Mouse (Mus musculus) thymus, postnatal 4 days (tissue): Measurements from ENCODE around the gene Hoxa10.

Experiments
- DNase-seq: peaks from one replicate; pipeline ENCODE4 v3.0.0; 2021

Hoxa10 gene

DNA sequence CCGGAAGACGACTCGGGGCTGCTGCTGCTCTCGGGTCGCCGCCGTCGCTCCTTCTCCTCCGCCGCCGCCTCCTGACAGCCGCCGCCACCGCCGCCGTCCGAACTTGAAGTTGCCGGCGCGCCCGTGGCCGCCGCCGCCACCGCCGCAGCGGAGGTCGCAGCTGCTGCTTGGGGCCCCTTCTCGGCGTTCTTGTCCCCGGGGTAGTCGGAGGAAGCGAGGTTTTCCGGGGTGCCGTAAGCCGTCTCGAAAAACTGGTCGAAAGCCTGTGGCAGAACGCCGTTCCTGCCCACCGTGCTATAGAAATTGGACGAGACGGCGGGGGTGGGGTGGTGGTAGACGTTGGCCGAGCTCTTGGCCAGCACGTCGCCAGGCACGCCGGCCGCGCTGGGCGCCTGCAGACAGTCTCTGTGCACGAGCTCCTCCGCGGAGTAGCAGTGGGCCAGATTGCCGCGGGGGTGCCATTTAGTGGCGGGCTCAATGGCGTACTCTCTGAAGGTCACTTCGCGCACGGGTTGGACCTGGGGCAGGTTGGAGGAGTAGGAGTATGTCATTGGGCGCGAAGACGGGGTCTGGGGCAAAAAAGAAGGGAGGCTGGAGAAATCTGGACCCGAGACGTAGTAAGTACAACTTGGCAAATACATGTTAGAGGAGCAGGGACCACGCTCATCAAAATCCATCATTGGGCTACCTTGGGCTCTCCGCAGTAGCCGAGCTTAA is 4.5 kb upstream of the Hoxa10 start:
- DNase-seq: peak; percentile 58

DNA sequence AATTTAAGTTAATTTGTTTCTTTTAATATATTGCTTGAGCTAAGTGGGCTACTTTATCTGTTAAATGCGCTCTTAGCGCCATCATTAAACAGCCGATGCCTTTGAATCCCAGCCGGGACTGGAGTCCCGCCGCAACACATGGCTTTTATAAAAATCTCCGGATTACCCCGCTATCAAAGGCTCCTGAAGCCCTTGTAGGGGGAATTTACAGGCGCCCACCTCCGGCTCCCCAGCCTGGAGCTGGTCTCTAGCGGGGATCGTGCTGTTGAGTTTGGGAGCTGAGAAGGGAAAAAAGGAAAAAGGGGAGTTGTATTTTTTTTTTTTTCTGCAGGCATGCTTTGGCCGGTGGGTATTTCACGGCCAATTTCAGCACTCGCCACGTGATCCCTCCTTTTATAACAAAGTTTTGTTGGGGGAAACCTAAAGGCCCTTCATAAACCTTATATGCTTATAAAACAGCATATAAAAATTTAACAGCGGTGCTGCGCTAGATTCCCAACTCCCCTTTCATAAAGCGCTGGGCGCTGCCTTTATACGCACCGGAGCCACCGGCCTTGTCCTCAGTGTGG is 3.9 kb upstream of the Hoxa10 start:
- DNase-seq: no peak

DNA sequence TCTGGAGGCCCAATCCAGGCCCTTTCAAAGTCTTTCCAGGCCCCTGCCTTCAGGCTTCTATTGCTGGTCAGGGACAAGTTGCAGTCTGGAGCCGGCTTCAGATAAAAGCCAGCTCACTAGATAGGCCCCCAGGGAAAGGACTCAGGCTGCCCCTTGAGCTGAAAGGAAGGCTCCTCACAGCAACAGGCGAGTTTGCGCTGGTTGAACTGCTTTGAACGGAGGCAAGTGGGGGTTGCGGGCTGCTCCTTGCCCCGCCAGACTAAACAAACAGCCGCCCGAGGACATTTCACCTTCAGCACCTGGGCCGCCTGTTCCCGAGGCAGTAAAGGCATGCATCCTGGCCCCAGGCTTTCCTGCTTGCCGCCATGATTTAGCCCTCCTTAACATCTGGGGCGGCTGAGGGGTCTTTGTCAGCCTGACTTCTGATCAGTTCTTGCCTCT is 3.0 kb upstream of the Hoxa10 start:
- no peak for DNase-seq

DNA sequence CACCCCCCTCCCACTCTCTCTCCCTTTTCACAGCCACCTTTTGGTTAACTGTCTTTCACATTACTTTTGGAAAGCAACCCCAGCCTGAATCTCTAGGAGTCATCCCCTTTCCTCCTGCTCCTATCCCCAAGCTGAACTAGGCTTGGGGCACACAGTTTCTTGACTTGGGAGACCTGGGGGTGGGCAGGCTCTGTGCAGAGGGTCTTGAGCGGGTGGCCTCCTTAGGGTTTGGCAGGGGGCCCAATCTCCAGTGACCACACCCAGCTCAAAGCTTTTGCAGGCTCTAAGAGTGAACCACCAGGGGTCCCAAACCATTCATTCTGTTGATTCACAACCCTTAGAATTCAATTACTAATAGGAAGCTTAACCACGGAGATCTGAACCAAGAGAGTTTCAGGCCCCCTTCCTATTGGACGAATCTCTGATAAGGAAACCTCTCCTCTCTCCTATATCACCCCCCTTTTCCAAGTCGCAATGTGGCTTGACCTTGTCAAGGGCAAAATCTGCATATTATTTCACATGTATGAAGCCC is 2.2 kb upstream of the Hoxa10 start:
- no peak for DNase-seq

DNA sequence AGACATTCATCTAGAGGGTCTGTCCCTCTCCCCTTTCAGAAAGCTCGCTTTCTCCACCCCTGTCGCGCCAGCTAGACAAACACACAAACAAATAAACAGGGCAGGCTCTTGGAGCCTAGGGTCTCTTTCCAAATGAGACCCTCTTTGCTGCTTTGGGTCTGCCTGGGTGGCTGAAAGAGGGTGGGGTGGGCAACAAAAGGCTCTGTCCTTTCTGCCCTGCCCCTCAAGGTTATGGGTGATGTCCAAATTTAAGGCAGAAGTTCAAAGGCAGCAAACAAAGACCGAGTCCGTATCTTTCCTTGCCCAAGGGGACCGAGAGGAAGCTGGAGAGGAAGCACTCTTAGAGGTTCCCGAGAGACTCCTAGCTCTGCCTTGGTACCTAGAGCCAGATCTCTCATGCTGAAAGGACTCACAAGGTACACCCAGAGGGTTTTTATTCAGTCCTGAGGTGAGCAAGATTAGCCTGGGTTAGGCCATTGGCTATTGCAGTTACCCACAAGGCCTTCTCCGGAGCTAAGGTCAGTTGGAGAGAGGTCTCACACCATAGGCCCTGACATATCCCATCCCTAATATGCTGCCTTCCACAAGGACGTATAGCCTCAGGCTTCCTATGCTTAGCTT is 457 bp upstream of the Hoxa10 start:
- DNase-seq: no peak

DNA sequence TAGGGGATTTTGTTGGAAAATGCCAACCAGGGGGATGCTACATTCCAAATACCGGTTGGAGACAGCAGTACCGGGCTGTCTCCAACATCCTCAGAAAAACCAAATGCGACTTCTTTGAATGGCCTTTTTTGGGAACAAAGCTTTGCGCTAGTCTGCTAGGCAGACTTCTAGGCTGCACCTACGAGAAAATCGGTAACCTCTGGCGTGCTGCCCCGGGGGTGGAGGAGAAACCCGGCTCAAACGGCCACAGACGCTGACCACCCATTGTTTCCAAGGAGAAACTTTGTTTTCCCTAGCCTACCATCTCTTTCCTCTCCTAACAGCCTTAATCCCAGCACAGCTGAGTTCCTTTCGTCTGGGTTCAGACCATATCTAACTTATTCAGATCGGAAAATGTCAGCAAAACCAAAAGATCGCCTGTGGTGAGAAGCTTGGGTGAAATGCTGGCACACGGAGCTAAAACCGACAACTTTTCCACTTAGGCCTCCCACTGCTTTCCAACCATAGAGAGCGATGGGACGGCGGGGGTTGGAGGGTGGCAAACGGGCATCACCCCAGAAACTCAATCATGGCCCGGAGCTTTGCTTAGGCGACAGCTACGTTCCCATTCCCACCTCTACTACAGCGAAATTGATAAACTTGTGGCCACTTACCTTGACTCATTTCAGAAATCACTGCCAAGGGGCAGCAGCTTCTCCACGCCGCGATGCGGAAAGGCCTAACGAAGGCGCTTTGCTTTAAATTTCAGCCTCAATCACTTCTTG is 847 bp downstream of the Hoxa10 start:
- DNase-seq: peak; percentile 18

DNA sequence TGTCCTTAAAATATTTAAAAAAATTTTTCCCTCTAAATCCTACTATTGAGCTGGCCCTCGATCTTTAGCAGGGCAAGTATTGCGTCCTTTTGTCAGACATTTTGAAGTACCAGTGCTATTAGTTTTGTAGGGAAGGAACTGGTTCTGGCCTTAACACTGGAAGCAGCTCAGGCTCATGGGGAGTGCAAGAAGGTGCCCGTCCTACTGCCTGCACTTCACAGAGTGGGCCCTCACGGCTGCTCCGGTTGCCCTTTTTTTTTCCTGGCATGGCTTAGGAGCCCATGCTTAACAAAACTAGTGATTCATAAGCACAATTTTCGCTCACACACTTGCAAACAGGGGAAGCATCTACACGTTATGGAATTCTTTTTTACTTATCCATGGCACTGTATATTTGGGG is 1.7 kb downstream of the Hoxa10 start:
- DNase-seq: peak; percentile 8

DNA sequence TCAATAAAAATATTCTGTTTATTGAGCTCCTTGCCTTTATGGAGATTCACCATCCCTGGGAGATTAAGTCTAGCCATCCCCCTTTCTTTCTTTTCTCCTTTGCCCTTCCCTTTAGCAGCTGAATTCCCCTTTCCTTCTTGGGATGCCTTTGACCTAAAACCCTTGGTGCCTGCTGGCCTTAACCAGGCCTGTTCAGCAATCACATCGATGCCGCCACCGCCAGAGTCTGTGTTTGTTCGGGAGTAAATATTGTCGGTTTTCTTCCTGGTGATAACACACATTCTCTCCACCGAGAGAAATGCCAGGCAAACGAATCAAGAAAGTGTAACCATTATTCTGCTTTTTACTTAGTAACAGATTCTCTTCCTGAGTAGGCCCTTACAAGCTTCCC is 2.5 kb downstream of the Hoxa10 start:
- DNase-seq: peak; percentile 8

DNA sequence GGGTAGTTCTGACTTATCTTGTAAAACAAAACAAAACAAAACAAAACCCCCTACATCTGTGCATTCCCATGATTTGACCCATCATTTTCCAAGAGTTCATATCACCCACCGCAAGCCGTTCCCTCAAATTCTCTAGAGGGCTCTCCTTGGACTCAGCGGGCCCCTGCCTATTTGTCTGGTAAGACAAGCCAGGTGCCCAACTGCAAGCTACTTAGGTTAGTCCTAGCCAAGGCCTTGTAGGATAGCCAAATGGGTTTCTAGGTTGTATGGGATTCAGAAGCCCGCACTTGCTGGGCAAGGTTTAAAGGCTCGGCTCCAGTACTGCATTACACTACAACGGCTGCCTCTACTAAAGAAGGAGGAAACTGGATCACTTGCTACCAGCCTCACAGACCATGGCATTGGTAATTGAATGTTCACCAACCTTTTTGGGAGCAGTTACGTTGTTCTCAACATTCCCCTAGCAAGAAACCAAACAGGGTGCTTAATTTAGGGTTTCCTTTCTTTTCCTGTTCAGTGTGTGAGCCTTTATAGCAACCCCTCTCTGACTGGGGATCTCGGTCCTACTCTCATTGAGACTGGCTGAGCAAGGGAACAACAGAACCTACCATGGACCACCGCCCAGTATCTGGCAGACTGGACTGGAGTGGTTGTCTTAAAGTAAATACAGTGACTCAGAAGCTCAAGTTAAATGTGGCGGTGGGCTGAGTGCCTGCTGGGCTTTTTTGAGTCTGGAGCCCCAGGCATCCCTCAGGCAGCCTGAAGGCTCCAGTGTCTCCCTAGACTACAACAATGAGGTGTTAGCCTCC is 3.1 kb downstream of the Hoxa10 start:
- DNase-seq: peak; percentile 4

DNA sequence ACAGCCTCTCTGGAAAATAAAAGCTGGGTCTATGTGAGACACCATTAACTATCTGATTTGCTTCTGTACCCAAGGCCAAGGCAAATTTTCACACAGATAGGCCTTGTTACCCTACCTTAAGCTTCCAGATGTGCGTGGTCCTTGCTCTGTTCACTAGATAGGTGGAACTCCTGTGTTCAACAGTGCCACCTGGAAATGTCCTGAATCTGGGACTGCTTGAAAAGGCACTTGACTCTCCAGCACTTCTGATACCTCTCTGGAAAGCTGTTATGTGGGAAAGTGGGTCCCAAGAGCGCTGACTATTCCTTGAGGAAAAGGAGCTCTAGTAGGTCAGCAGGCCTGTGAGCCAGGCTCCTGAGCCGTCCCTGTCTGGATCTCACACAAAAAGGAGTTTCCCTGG is 3.8 kb downstream of the Hoxa10 start:
- peak; percentile 4 for DNase-seq

DNA sequence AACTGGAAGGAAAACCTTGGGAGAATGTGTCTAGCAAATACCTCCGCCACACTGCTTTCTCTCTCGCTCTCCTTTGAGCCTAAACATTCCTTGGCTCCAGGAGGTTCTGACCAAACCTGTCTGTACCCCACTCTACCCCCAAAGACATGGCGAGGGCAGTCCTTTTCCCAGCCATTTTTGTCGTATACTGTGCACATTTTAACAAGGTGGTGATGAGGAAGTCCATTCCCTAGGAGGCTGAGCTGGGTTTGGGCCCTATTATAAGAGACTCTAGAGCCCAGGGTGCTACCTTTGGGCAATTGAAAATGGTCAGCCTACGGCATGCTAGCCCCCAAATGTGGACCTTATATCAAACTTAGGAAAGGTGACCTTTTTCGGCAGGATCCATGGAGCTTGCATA is 4.8 kb downstream of the Hoxa10 start:
- DNase-seq: peak; percentile 2

DNA sequence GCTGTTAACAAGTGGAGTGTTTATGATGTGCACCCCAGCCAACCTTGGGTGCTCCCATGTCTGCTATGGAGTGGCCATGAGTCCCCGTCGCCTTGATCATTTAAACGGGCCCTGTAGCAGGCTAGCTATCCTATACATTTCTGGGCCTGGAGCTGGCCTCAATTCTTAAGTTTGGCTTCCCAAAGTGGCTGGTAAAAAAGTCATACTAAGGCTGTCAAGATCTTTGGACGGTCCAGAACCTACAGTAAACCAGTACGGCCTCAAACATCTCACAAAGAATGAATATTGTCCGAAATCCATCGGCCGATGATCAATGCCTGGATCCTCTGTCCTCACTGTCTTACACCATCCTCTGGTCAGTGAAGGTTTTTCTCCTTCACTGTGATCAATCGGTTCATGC is 5.4 kb downstream of the Hoxa10 start:
- no peak for DNase-seq

DNA sequence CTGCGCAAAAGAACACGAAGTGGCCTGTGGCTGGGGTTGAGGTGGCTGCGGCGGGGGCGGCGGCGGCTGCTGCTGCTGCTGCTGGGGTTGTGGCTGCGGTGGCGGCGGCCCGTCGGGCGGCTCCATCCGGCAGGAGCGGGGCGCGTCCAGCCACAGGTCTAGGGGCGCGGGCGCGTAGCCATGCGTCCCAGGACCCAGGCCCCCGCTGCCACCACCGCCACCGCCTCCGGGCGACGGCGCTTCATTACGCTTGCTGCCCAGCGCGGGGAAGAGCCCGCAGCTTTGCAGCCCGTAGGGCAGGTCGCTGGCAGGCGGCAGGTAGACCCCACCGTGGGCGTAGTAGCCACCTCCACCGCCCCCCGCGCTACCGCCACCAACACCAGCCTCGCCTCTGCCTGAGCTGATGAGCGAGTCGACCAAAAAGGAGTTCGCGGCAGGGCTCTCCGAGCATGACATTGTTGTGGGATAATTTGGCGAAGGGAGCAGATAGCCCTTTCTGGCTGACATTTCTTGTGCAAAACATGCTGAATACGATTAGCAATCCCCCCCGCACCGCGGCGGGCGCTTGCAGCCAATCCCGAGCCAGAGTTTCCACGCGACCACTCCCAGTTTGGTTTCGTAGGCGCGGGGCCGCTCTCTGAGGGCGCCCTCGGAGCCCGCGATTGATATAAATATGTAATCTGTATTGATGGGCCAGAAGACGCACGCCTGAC is 6.1 kb downstream of the Hoxa10 start:
- peak; percentile 16 for DNase-seq

DNA sequence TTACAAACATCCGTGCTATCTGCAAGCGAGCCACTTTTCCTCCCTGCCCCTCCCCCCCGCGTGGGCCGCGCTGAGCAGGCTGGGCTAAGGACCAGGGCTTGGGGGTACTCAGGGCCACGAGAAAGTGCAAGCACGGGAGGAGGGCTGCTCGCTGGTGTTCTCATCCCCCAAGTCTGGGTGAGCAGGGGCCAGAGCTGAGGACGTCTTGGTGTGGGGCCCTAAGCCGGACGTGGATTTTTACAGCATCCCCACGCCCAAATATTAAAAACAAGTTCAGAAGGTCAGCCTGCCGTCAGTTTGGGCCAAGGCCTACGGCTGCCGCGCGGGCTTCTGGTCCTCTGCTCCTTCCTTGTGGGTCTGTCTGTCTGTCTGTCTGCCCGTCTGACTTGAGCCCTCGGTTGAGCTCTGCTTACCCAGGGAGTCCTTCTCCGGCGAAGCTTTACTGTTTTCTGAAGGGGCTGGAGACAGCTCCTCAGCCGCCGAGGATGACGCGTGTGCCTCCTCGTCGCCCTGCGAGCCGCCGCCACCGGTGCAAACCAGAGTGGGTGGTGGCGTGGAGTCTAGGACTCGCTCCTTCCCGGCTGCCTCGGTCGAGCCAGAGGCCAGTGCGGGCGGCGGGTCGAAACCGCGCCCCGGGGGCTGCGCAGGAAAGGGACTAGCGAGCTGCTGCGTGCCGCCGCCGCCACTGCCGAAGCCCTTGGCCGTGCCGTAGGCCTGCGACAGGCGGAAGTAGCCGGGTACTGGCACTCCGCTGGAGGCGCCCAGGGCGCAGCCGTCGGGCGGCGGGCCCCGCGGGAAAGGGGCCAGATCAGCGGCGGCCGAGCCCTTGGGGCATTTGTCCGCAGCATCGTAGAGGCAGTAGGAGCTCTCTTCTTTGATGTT is 6.9 kb downstream of the Hoxa10 start:
- peak; percentile 59 for DNase-seq

DNA sequence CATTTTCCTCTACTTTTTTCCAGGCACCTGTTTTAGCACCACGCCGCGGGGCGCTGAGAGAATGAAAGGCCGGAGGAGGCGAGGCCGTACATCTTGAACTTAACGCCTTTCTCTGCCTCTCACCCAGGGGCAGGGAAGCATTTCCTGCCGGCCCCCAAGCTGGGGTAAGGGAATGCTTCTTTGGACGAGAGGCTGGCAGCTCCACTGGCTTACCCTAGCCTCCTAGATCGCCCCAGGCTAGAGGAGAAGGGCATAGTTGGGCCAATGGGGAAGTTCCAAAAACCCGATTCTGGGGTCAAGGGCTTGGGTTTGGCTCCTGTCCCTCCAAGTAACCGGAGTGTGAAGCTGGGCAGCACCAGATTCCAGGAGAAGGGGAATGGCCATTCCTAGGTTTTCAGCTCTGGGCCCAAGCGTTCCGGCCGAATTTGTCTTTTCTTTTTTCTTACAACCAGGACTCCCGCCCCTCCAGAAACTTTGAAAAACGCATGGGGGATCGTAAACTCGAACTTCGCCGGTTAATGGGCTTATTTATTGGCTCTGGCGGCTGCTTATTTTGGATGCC is 7.6 kb downstream of the Hoxa10 start:
- peak; percentile 18 for DNase-seq

DNA sequence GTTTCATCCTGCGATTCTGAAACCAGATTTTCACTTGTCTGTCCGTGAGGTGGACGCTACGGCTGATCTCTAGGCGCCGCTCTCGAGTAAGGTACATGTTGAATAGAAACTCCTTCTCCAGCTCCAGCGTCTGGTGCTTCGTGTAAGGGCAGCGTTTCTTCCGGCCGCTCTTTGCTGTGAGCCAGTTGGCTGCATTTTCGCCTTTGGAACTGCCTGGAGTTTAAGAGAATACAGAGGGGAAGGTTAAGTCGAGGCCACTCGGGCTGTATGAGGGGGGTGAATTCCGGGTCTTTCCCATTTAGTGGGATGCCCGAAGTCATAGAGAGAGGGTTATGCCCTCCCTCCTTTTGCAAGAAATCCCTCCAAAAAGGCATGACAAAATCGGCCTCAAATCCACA is 8.1 kb downstream of the Hoxa10 start:
- DNase-seq: peak; percentile 31

DNA sequence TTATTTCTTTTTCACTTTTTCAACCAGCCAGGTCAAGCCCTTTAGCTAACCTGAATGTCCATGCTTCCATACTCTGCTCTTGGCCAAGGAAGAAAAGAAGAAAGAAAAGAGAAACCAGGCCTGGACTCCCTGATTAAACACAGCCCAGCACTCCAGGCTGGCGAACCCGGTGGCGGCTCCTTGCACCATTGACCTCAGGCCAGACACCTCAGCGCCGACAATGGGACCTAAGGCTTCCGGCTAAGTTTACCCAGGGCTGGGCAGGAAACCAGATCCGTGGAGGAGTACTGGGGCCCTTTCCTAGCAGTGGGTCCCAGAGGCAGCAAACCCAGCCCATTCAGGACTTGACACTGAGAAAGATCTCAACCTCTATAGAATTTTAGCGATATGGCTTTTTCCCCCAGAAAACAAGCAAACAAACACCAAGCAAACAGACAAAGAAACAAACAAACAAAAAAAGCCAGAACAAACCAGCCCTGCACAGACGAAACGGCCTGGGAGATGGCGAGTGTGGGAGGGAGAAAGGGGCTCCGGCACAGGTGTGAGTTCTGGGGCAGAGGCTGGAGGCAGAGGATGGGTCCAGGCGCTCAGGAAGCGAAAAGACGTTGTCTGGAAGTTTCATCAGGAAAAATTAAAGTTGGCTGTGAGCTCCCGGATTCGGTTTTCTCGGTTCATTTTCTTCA is 8.6 kb downstream of the Hoxa10 start:
- DNase-seq: peak; percentile 21

DNA sequence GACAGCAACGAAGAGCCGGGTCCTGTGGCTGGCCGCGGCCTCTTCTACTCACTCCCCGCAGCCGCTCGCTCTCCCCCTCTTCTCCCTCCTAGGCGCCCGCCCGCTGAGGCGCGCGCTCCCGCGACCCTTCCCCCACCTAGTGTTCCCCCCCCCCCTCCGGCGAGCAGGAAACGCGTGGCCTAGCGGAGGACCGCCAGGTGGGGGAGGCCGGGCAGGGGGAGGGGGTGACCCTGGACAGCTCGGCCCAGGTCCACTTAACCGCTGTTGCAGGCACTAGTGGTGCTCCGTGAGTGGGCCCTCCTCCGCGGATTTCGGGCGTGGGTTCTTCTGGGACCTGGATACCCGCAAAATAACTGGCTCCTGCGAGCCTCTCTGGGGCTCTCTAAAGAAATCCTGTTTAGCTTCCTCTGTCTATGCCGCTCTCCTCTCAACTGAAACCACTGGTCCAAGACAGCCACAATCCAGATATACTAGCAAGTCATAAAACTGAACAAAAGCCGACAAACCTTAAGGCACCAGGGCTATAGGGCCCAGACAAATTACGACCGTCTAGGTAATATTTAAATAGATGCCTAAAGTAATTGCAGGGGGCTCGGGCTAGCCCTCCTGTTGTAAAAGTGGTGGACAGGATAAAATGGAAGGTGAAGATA is 10.0 kb downstream of the Hoxa10 start, which contains the start of gene Hoxa9:
Gene Hoxa9, minus strand, starts transcription at position 574 of the 650 bp plus-strand sequence.
- DNase-seq: peak; percentile 20
